Mouse (Mus musculus) 416B (cell line): ENCODE measurements at regions not wholly inside any gene's neighbourhood (a gene's known extent, or its start where the extent isn't known, plus 50 kb on each side); places are given as distances from the start of the nearest gene placed in this dataset.

Experiments used
- DNase-seq: peaks from one replicate; pipeline ENCODE4 v3.0.0; 2011; ENCODE audit warnings: low read depth

GRCm38 (mm10) chr2:72541246-72541645, 65.3 kb downstream of the Cdca7 start:
- no peak for DNase-seq

GRCm38 (mm10) chr2:72545453-72545852, 69.5 kb downstream of the Cdca7 start:
- no peak for DNase-seq

DNA sequence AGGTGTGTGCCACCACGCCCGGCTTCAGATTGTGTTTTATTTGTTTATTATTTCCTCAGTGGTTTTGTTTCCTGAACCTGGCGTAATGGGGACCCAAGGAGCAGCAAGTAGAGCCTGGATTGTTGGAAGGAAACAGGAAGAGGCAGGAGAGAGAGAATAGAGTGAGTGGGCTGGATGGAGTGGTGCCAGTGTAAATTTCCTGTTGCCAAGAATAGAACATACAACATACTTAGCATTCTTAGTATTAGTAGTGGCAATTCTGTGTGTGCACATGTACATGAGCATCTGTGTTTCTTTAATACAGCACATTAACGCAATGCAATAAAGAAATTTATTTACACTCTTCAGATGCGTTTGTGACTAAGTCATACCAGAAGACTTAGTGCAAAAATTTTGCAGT, 70.5 kb downstream of the Cdca7 start:
- no peak for DNase-seq

DNA sequence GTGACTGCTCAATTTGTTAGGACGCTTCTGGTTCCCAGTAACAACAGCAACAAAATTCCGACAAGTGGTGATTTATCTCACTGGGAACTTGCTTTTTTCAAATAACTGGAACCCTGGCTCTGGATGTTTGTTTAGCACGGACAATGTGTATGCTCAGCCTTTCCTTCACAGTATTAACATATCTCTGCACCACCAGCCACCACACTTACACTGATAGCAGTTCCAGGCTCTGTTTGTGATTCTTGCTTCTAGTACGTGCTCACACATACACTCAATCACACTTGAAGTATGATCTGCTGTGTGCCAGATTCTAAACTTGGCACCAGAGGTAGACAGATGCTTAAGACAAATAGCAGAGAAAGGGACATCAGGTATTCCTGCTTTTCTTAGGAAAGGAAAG, 71.0 kb downstream of the Cdca7 start:
- no peak for DNase-seq

- DNase-seq, result peak; percentile 22
Measured at GRCm38 (mm10) chr2:72551268-72551667, 75.3 kb downstream of the Cdca7 start.

DNA sequence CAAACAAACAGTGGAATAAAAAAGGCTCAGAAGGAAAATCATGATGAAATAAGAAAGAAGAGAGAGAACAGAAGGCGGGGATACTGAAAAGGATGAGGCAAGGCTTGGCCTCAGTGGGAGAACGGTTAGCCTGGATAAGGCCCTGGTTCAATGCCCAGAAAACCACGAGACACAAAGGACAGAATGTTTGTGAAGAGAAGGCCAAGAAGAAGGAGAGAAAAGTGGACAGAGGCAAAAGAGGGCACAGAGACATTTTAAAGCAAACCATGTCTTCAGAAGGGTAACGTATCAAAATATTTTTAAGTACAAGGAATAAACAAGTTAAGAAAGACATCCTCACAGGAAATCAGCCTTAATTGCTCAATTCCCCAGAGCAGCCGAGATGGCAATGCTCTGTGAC, 78.6 kb downstream of the Cdca7 start:
- no peak for DNase-seq

DNA sequence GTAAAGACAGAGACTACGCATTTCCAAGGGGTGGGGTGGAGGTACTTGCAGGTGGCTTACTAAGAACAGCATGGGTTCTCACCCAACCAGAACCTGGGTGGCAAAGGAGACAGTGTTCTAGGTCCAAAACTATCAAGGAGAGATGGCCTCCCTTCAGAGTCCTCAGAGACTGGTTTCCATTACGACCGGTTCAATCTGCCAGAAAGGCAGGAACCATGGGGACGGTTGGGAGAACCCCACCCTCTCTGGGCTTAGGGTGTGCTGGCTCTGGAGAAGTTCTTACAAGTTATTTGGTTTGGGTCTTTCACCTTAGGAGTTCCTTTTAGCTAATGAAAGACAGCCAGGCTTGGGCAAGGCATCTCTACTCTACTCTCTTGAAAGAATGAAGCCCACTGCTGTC, 79.2 kb downstream of the Cdca7 start:
- DNase-seq, result no peak

DNA sequence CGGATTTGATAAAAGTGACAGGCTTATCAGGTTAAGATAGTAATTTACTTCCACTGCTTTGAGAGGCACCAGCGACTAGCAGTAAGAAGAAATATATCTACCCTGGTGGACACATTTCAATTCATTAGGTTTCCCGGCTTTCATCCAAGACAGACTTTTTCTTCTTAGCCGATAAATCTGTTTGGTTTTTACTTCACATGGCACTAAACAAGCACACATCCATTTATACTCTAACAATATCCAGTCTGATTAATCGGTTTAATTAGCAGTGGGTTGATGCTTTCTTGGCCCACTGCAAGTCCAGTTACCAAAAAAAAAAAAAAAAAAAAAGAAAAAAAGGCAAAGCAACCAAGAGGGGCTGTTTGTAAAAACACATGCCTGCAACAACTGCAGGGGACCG, 79.6 kb downstream of the Cdca7 start:
- no peak for DNase-seq

GRCm38 (mm10) chr2:72556064-72556821, 80.3 kb downstream of the Cdca7 start:
- no peak for DNase-seq

DNA sequence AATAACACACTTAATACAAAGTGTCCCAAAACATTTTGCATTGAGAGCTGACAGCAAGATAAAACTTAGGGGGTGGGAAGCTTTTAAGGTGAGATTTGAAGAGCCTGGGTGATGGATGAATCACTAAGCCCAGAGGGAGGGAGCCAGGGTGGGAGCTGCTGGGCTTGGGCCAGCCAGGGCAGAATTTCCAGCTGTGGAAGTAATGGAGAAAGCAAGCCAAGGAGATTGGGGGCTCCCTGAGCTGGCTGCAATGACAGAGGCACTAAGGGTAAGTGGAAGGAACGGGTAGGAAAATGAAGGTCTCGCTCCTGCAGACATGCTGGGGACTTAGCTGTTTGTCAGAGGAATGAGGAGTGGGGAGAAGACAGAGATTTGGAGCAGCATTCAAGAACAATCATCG, 81.2 kb downstream of the Cdca7 start:
- DNase-seq, result no peak

GRCm38 (mm10) chr2:72557565-72558260, 81.8 kb downstream of the Cdca7 start:
- DNase-seq, result no peak

DNA sequence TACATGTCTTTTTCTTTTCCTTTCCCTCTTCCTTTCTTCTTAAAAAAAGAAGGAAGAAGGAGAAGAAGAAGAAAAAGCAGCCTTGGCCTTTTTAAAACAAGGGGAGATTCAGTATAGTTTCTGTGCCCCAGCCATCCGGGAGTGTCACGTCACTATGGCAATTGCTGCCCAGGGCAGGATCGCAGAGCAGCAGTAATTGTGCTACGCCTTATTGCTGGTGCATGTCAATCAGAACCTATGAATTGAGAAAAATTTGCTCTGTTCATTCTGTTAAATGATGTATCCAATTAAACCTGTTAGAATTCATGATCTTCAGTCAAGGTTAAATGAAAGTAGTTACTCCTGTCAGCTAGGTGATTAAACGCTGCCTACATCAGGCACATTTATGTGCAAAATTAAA, 85.4 kb downstream of the Cdca7 start:
- no peak for DNase-seq

- DNase-seq, result peak; percentile 36
Measured at GRCm38 (mm10) chr2:72578322-72578721, 102.4 kb downstream of the Cdca7 start.

DNA sequence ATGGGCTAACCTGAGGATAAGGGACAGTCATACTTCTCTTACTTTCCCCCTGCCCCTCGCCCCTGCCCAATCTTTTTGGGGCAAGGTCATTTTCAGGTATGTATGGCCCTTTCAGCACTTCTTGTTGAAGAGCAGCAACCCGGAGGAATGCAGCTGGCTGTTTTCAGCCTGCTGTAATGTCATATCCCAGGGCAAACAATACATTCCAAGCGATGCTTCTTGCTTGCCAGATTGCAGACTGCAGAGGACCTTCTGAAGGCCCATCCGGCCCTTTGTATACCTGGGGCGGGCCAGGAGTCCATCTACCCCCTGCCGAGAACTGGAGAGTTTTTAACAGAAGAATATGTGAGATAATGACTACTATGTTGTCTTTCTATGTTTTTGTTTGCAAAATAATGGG, 105.2 kb downstream of the Cdca7 start:
- DNase-seq, result no peak

DNA sequence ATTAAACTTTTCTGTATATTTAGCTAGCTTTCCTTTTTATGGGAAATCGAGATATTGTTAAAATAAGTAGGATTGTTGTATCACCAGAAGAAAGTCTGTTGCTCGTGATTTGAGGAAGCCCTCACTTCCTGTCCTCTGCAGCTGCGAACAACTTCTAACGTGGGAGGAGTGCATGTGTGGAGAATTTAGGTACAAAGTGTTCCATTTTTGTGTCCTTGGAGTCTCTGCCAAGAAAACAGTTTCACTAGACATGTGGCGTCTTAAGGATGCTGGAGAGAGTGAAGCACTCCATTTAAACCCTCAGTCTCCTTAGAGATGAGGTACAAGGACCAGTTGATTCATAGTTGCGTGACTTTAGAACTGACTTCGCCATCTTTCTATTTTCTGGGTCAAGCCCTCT, 112.9 kb downstream of the Cdca7 start:
- no peak for DNase-seq

- DNase-seq, result no peak
Measured at GRCm38 (mm10) chr2:72592011-72592410, 116.1 kb downstream of the Cdca7 start.

- DNase-seq, result peak; percentile 1
Measured at GRCm38 (mm10) chr2:72596994-72597925, 121.3 kb downstream of the Cdca7 start.

DNA sequence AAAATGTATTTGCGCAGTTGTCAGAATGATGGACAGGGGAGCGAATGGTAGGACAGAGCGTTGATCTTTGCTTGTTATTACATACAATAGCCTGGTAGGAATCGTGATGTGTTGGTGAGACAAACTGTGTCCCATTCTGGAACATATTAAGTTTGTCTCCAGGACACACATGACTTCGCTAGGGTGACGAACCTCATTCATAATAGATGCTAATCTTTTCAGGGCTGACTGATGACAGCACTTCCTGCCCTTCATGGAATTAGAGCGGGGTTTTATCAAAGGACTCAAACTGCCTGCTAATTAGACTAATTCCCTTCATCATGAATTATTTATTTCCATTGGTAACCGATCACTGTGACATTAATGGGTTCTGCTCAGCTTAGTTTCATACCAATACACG, 122.0 kb downstream of the Cdca7 start:
- DNase-seq, result no peak

DNA sequence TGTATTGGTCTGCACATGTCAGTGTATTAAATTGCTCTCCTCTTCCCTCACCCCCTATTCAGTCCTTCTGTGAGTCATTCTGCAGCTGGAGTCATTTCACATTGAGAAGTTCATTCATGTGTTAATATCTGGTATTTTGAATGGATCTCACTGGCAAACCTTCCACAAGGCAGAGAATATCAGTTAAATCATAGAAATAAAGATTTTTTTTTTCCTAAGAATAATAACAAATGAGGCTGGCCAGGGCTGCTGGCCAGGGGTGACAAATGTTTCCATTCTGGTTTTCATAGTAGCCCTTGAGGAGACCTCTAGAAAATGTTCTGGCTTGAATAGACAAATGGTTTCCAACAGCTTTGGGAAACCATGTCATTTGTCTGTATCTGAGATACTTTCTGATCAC, 124.8 kb downstream of the Cdca7 start:
- DNase-seq, result no peak

GRCm38 (mm10) chr2:72602152-72602551, 126.2 kb downstream of the Cdca7 start:
- DNase-seq, result no peak

DNA sequence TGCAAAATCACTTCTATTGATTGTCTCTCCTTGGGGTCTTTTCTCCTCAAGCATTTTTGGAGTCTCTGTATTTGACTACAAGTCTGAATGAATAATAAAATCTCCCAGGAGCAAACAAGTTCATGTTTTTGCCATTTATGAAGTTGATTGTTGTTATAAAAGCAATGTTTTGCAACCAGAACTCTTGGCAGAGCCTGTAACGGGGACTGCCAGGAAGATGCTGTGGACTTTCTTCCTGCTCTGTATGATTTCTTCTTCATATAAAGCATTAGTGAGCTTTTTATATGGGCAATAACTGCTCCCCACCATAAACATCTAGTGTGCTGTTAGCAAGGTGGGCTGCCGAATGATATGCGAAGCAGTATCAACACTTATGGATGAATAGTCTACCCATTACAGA, 136.3 kb downstream of the Cdca7 start:
- DNase-seq, result no peak

DNA sequence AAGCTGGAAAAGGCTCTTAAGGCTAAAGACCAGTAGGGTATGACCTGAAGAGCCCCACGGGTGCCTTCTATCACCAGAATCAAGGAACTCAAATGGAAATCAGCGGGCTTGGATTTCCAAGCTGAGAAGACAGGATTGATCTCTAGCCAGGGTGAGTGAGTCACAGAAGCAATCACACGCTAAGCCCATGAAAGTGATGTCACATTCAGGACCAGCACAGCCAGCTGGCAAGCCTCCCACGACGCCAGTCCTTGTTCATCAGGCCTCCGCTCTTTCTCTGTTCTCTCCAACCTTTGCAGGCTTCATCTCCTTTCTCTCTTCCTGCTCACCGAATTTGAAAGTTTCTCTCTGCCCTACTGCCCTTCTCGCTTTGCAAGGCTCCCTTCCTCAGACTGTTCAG, 138.3 kb downstream of the Cdca7 start:
- DNase-seq, result no peak

- DNase-seq, result no peak
Measured at GRCm38 (mm10) chr2:72615869-72616268, 139.9 kb downstream of the Cdca7 start.
